In the genomic region with DNA sequence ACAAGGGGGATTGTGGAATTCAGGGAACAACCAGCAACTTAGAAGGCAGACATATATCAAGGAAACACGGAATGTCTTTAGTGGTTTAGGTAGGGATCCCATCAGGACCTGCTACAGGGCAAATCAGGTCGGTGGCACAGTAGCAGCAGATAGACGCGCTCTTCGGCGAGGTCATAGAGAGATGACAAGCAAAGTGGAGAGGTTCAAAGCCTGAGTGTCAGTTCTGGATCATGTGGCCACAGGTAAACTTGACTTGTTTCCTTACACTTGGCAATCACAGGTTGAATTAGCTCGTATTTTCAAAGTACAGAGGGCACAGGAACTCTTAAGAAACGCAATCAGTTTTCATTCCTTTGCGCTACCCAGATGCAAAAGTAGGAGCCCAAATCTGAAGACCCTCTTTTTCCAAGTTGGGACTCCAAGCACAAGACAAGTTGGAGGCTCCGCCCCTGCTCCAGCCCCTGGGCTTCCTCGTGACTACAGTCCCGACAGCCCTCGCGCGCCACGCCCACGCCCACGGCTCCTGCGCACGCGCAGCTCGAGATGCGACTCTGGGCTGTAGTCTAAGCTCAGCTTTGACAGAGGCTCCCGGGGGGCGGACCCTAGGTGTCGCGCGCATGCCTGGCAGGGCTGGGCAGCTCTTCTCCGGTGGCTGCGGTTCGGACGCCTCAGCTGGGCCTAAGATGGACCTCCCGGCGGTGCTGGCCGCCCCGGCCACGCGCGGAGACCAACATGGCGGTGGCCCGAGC, we compare ENCODE assay signal across 8 mouse cellular contexts. TPM values are rescaled to one million over a fixed set of nuclear protein-coding genes. Genes with fewer than 3 reads are reported as not detected.
DNase-seq lines count a peak whose midpoint lies in the region; ATAC-seq and TF ChIP-seq lines count a peak whose summit lies in the region.

A gene (plus strand): TSS at position 517 of the 749 bp plus-strand sequence.

- peaks cover 16 to 25% of the 10 kb centered on the region in 2 experiments for H3K36me3 ChIP-seq in CH12.LX (replicated peaks in 1 of 2; ENCODE audit: control insufficient read depth in 1 of 2, insufficient read depth in 1 of 2, low read length in 1 of 2)
- H3K36me3 ChIP-seq in forebrain, embryonic 11.5 days (ENCODE audit: control insufficient read depth, insufficient read depth, low read length) = no peaks in the 10 kb centered on the region; the same call in 1 of the 2 replicates
- H3K36me3 ChIP-seq in heart, embryonic 16.5 days (ENCODE audit: control insufficient read depth, insufficient read depth) = peaks cover 11% of the 10 kb centered on the region
- peaks cover 18% of the 10 kb centered on the region for H3K36me3 ChIP-seq in liver, embryonic 15.5 days (replicated peaks)
- peaks cover 17% of the 10 kb centered on the region for H3K36me3 ChIP-seq in neural tube, embryonic 12.5 days

- no peaks in the 10 kb centered on the region for H3K9me3 ChIP-seq in CH12.LX (replicated peaks; ENCODE audit: low read length)
- H3K9me3 ChIP-seq in forebrain, embryonic 11.5 days (ENCODE audit: control insufficient read depth, low read length) = no peaks in the 10 kb centered on the region
- H3K9me3 ChIP-seq in heart, embryonic 16.5 days (replicated peaks; ENCODE audit: control insufficient read depth, low read length) = no peaks in the 10 kb centered on the region
- no peaks in the 10 kb centered on the region for H3K9me3 ChIP-seq in liver, embryonic 15.5 days (replicated peaks)
- H3K9me3 ChIP-seq in neural tube, embryonic 12.5 days = no peaks in the 10 kb centered on the region

- no peak for TF ChIP-seq EP300 in CH12.LX (IDR thresholded peaks at IDR 0.05; ENCODE audit: low read length)

- in situ Hi-C loops in CH12.LX (cut with MboI; ENCODE audit: low pct_ligation_motif_present, low pct_unique_long_range_greater_than_20kb, low sequenced_read_pairs) = no loop called here

- TF ChIP-seq POLR2A in CH12.LX (IDR thresholded peaks at IDR 0.05; ENCODE audit: low read depth, low read length) = peak; percentile 80

- peaks cover 3 to 26% of the 10 kb centered on the region in 2 experiments; a peak in 2 of 4 replicates for H3K4me1 ChIP-seq in CH12.LX (ENCODE audit: control insufficient read depth in 1 of 2, insufficient read depth in 2 of 2)
- 0 out of 2 replicates have a peak, but pooled peaks cover 5% of the 10 kb centered on the region for H3K4me1 ChIP-seq in forebrain, embryonic 11.5 days (replicated peaks; ENCODE audit: control insufficient read depth, insufficient read depth, low read length)
- peaks cover 22% of the 10 kb centered on the region for H3K4me1 ChIP-seq in heart, embryonic 16.5 days (ENCODE audit: control insufficient read depth, insufficient read depth, low read length)
- peaks cover 42% of the 10 kb centered on the region for H3K4me1 ChIP-seq in liver, embryonic 15.5 days (replicated peaks)
- H3K4me1 ChIP-seq in neural tube, embryonic 12.5 days = peaks cover 22% of the 10 kb centered on the region

- peaks cover 7% of the 10 kb centered on the region; the same call in 1 of the 2 replicates for H3K79me2 ChIP-seq in CH12.LX (replicated peaks; ENCODE audit: control insufficient read depth, extremely low read depth, insufficient read depth, poor library complexity, severe bottlenecking)

- peak; percentile 96 for DNase-seq in CH12.LX (ENCODE audit: extremely low read depth)
- DNase-seq in c-Kit-positive CD71-positive TER-119-negative erythroid progenitor cells, embryonic 14.5 days (ENCODE audit: low read depth) = peak; percentile 92
- peak; percentile 98 for DNase-seq in forebrain, embryonic 11.5 days (ENCODE audit: low spot score)
- DNase-seq in kidney, postnatal 36 days = peak; percentile 100
- DNase-seq in telencephalon, adult 2 months (ENCODE audit: low read depth, low spot score) = peak; percentile 95

- no peak within 1 kb of the TSS for H3K27ac ChIP-seq in CH12.LX (ENCODE audit: insufficient read depth, low read depth)
- peak within 1 kb of the TSS; percentile 60; the same call in 1 of the 2 replicates for H3K27ac ChIP-seq in forebrain, embryonic 11.5 days (ENCODE audit: low read depth, low read length)
- peak within 1 kb of the TSS; percentile 79 for H3K27ac ChIP-seq in heart, embryonic 16.5 days (ENCODE audit: low read length)
- H3K27ac ChIP-seq in liver, embryonic 15.5 days (replicated peaks) = peak within 1 kb of the TSS; percentile 77
- peak within 1 kb of the TSS; percentile 57 for H3K27ac ChIP-seq in neural tube, embryonic 12.5 days

- peak; percentile 97 for ATAC-seq in forebrain, embryonic 11.5 days (replicated peaks; ENCODE audit: low FRiP score)
- peak; percentile 99 for ATAC-seq in heart, embryonic 16.5 days (replicated peaks; ENCODE audit: extremely low read depth, insufficient read depth, low FRiP score)
- ATAC-seq in liver, embryonic 15.5 days (ENCODE audit: insufficient read depth) = peak; percentile 93
- ATAC-seq in neural tube, embryonic 12.5 days (ENCODE audit: low FRiP score, low read depth) = peak; percentile 98

- peaks cover 1% of the 10 kb centered on the region for H3K27me3 ChIP-seq in CH12.LX (replicated peaks)
- no peaks in the 10 kb centered on the region for H3K27me3 ChIP-seq in forebrain, embryonic 11.5 days (ENCODE audit: control insufficient read depth, insufficient read depth, low read length)
- no peaks in the 10 kb centered on the region for H3K27me3 ChIP-seq in heart, embryonic 16.5 days (ENCODE audit: control insufficient read depth, insufficient read depth, low read length)
- no peaks in the 10 kb centered on the region for H3K27me3 ChIP-seq in liver, embryonic 15.5 days
- no peaks in the 10 kb centered on the region for H3K27me3 ChIP-seq in neural tube, embryonic 12.5 days (replicated peaks)

- H3K4me2 ChIP-seq in CH12.LX (ENCODE audit: insufficient read depth, low read depth, poor library complexity, severe bottlenecking) = peak within 1 kb of the TSS; percentile 76
- peak within 1 kb of the TSS; percentile 77 for H3K4me2 ChIP-seq in forebrain, embryonic 11.5 days (ENCODE audit: low read depth, low read length, severe bottlenecking)
- H3K4me2 ChIP-seq in heart, embryonic 16.5 days (ENCODE audit: low read depth, low read length) = peak within 1 kb of the TSS; percentile 89
- H3K4me2 ChIP-seq in liver, embryonic 15.5 days = peak within 1 kb of the TSS; percentile 84
- H3K4me2 ChIP-seq in neural tube, embryonic 12.5 days (replicated peaks) = peak within 1 kb of the TSS; percentile 98

- no peak for TF ChIP-seq CTCF in CH12.LX (conservative IDR thresholded peaks at IDR 0.05 in 1 of 2, IDR thresholded peaks at IDR 0.05 in 1 of 2; ENCODE audit: low read depth in 2 of 2, low read length in 2 of 2)

- H3K4me3 ChIP-seq in CH12.LX (replicated peaks in 1 of 3; ENCODE audit: low read depth in 2 of 3, low read length in 2 of 3, poor library complexity in 1 of 3) = peak within 1 kb of the TSS; percentile 67 to 91 (median 77)
- peak within 1 kb of the TSS; percentile 87 for H3K4me3 ChIP-seq in forebrain, embryonic 11.5 days (ENCODE audit: low read depth, low read length)
- H3K4me3 ChIP-seq in heart, embryonic 16.5 days (ENCODE audit: low read length) = peak within 1 kb of the TSS; percentile 74
- H3K4me3 ChIP-seq in liver, embryonic 15.5 days (replicated peaks) = peak within 1 kb of the TSS; percentile 85
- H3K4me3 ChIP-seq in neural tube, embryonic 12.5 days = peak within 1 kb of the TSS; percentile 96

- TF ChIP-seq RAD21 in CH12.LX (IDR thresholded peaks at IDR 0.05; ENCODE audit: low read depth, low read length) = no peak

- 6% methylated on average over 40 of the region's 41 CpGs for WGBS in forebrain, embryonic 11.5 days
- WGBS in heart, embryonic 16.5 days = 5% methylated on average over 41 of the region's 41 CpGs
- WGBS in liver, embryonic 15.5 days (ENCODE audit: insufficient replicate concordance) = 5% methylated on average over 41 of the region's 41 CpGs
- WGBS in neural tube, embryonic 12.5 days = 6% methylated on average over 41 of the region's 41 CpGs

- peak within 1 kb of the TSS; percentile 67 for H3K9ac ChIP-seq in CH12.LX (ENCODE audit: insufficient read depth, low read depth)
- H3K9ac ChIP-seq in forebrain, embryonic 11.5 days (ENCODE audit: low read length) = peak within 1 kb of the TSS; percentile 76
- H3K9ac ChIP-seq in heart, embryonic 16.5 days (ENCODE audit: low read length) = peak within 1 kb of the TSS; percentile 88
- H3K9ac ChIP-seq in liver, embryonic 15.5 days = peak within 1 kb of the TSS; percentile 75
- H3K9ac ChIP-seq in neural tube, embryonic 12.5 days = peak within 1 kb of the TSS; percentile 88

- dilution Hi-C loops in CH12.LX (cut with MboI; ENCODE audit: extremely low pct_ligation_motif_present, extremely low pct_unique_long_range_greater_than_20kb, low sequenced_read_pairs) = no loop called here

TF ChIP-seq in CH12.LX, 34 proteins besides CTCF, POLR2A, EP300 and RAD21 (continues in another document):
- TF ChIP-seq BHLHE40 (IDR thresholded peaks at IDR 0.05; ENCODE audit: low read depth, low read length) = peak; percentile 42
- TF ChIP-seq MAZ (IDR thresholded peaks at IDR 0.05; ENCODE audit: low read depth, low read length) = no peak
- 0 out of 2 replicates have a peak, but pooled peaks have one; percentile 24 for TF ChIP-seq IRF4 (IDR thresholded peaks at IDR 0.05; ENCODE audit: low read depth, low read length)
- TF ChIP-seq TCF12 (IDR thresholded peaks at IDR 0.05; ENCODE audit: low read depth, low read length) = peak; percentile 74
- TF ChIP-seq MAX (IDR thresholded peaks at IDR 0.05; ENCODE audit: low read length) = peak; percentile 64
- no peak for TF ChIP-seq ZMIZ1 (IDR thresholded peaks at IDR 0.05; ENCODE audit: low read depth, low read length)
- TF ChIP-seq GABPA (IDR thresholded peaks at IDR 0.05; ENCODE audit: insufficient replicate concordance, low read depth, low read length) = no peak
- TF ChIP-seq NELFE (IDR thresholded peaks at IDR 0.05; ENCODE audit: low read depth, low read length) = peak; percentile 59
- TF ChIP-seq ZKSCAN1 (IDR thresholded peaks at IDR 0.05; ENCODE audit: borderline replicate concordance, low read depth, low read length) = no peak
- no peak for TF ChIP-seq JUN (IDR thresholded peaks at IDR 0.05; ENCODE audit: insufficient read depth, low read depth, low read length)
- peak; percentile 69 for TF ChIP-seq HCFC1 (IDR thresholded peaks at IDR 0.05; ENCODE audit: low read depth, low read length)
- TF ChIP-seq ELF1 (IDR thresholded peaks at IDR 0.05; ENCODE audit: low read depth, low read length) = peak; percentile 72
- TF ChIP-seq KAT2A (IDR thresholded peaks at IDR 0.05; ENCODE audit: insufficient replicate concordance, low read length) = 0 out of 2 replicates have a peak, but pooled peaks have one; percentile 51
- TF ChIP-seq MXI1 (IDR thresholded peaks at IDR 0.05; ENCODE audit: low read depth, low read length) = no peak

RNA-seq across cellular contexts. Expression of the gene that starts here (rescaled TPM):
- 6.9 and 8.3 TPM in 2 replicates for total RNA-seq in CH12.LX (2012; rRNA removed)
- 4.3 and 4.7 TPM in 2 replicates for total RNA-seq in CH12.LX (2014; rRNA removed)
- polyA plus RNA-seq in CH12.LX (2012; ENCODE audit: insufficient read length, low read depth) = 5.2 and 5.4 TPM in 2 replicates
- polyA plus RNA-seq in forebrain, embryonic 11.5 days (2014; fragmentation: Nextera tagmentation; extraction: Ambion mirVana) = 10.0 and 11.3 TPM in 2 replicates
- polyA plus RNA-seq in heart, embryonic 16.5 days (2015; fragmentation: Nextera tagmentation; extraction: Ambion mirVana) = 6.2 and 6.3 TPM in 2 replicates
- 2.9 and 3.0 TPM in 2 replicates for polyA plus RNA-seq in liver, embryonic 15.5 days (2015; fragmentation: Nextera tagmentation; extraction: Ambion mirVana)
- polyA plus RNA-seq in neural tube, embryonic 12.5 days (2016; fragmentation: Nextera tagmentation; extraction: Ambion mirVana) = 13.0 and 13.3 TPM in 2 replicates
